Mouse (Mus musculus) brain, embryonic 18.5 days (tissue): ENCODE results near the gene Angptl6.
A peak's percentile ranks its signal among the peaks of the same experiment; 100 is the strongest.

Experiments
- DNase-seq: peaks from one replicate; pipeline ENCODE4 v3.0.0-alpha.2; 2012; ENCODE audit warnings: low read depth, low spot score

The Angptl6 gene

DNA sequence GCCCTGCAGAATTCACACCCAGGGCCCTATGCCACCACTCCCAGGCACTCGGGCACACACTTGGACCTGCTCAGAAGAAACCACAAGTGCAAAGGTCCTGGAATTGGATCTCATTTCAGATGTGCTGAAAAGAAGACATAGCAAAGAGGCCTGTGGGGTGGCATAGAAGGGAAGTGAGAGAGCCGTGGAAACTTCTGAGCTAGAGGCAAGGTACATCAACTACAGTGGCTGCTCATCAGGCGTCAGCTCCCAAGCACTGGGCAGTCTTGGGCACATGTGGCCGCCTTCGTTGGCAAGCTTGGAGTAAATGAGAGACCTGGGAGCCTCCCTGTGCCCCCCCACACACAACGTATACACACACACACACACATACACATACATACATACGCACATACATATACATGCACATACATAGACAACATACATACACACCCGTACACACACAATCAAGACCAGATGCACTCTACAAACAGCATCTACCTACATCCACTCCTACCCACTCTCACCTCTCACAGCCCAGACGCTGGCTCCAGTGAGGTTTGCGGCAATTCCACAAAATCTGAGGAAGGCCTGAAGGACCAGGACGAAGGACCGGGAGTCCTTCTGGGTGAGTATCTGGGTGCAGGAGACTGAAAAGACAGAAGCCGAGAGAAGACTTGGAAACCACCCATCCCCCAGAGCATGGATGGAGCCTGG is at the start of gene Angptl6:
Gene Angptl6 (minus strand): TSS at position 631 of the 696 bp plus-strand sequence.
- no peak for DNase-seq

DNA sequence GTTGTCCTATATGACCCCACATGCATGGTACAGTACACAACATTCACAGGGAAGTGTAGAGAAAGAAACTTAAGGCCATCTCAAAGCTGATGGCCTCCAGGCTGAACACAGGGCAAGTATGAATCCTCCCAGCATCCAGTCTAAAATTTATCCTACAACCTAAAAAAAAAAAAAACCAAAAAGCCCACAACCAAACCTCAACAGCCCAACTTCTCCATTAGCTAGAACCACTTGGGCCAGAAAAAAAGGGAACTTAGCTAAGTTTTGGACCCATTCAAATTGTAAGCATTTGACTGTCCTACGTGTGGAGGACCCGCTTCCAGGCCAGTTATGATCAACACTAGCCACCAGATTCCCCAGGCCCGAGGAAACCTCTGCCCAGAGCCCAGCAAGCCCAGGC is 43.7 kb upstream of the Angptl6 start:
- no peak for DNase-seq

DNA sequence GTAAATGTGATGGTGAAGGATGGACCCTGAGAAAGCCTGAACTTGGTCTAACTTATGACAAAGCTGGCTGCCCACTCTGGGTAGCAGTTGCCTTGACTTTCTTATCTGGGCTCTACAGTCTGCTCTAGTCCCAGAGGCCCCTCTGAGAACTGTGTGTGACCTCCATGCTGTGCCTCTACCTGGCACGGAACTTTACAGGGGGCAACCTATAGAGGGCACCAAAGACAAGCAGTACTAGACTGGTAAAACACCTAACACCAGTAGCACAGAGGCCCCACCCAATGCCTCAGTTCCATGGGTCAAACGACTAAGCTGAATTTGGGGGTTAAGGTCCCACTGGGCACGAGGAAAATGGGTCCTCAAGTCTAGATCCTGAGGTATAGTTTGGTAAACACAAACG is 36.6 kb upstream of the Angptl6 start:
- DNase-seq: no peak

DNA sequence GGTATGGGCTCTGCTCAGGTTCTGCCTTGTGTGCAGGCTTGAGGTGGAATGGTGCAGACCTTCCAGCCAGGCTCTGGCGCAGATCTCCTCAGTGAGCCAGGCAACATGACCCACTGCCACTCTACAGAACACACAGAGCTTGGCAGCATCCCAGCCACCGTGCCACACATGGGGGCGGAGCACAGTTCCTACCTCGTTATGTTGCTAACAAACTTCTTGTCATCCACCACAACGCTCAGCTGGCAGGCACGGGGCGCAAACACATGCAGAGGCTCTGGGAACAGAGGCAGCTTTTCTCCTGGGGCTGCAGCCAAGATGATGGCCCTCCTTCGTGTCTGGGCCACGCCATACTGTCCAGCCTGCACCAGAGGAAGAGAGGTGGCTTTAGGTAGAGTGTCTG is 30.4 kb upstream of the Angptl6 start:
- DNase-seq: no peak

DNA sequence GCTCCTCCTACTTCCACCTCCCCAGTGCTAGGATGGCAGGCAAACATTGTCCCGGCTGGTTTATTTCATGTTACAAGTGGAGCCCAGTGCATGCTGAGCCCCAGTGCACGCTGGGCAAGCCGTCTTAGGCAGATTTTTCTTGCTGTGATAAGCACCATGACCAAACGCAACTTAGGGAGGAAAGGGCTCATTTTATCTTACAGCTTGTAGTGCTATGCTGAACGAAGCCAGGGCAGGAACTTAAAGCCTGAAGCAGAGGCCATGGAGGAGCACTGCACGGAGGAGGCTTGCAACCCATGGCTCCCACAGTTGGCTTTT is 22.6 kb upstream of the Angptl6 start:
- DNase-seq: no peak

DNA sequence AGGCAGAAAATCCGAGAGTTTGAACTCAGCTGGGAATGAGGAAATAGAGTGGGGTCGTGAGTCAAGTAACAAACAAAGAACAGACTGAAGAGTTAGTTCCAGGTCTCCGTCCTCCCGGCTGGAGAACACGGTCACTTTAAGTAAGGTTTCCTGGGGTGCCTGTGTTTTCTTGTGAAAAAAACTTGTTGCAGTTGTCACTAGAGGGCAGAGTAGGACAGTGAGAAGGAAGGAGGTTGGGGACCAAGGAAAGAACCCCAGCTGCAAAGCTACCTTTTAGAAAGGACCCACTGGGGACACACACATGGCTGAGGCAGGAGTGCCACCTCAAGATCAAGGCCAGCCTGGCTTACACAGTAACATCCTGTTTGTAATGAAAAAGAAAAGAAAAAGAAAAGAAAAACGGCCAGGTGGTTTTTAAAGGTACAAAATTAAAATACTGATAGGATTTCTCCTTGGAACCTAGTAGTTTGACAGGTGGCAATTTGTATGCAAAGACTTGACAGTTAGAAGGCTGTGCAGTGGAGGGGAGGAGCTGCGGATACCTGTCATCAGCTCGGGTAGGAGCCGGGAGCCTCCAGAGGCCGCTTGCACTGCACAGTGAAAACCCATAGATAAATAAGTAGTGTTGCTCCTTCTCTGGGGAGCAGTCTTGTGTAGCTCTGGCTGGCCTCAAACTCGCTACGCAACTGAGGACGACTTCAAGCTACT is 22.1 kb upstream of the Angptl6 start:
- no peak for DNase-seq

DNA sequence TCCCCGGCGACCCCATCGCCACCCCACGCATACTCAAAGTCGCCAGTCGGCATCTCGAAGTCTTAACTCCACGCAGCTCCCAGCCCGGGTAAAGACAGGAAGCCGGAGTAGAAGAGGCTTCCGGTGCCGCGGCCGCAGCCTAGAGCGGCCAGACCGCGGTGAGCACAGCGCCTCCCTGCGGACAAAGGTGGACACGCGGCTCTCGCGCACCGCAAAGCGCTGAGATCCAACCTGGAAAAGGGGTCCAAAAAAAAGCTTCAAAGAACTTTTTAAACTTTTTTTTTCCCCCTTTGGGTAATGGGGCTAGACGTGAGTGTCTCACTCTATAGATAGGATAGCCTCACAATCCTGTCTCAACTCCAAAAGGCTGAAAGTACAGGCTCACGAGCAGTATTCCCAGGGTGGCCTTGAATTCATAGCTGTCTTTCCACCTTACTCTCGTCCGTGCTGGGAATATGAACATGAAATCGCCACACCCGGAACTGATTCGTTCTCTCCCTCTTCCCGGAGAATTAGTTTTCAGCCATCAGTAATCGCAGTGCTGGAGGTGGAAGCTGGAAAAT is 19.1 kb upstream of the Angptl6 start, which contains the start of gene Eif3g:
Gene Eif3g (minus strand): TSS at position 113 of the 563 bp plus-strand sequence.
- DNase-seq: peak; percentile 66

DNA sequence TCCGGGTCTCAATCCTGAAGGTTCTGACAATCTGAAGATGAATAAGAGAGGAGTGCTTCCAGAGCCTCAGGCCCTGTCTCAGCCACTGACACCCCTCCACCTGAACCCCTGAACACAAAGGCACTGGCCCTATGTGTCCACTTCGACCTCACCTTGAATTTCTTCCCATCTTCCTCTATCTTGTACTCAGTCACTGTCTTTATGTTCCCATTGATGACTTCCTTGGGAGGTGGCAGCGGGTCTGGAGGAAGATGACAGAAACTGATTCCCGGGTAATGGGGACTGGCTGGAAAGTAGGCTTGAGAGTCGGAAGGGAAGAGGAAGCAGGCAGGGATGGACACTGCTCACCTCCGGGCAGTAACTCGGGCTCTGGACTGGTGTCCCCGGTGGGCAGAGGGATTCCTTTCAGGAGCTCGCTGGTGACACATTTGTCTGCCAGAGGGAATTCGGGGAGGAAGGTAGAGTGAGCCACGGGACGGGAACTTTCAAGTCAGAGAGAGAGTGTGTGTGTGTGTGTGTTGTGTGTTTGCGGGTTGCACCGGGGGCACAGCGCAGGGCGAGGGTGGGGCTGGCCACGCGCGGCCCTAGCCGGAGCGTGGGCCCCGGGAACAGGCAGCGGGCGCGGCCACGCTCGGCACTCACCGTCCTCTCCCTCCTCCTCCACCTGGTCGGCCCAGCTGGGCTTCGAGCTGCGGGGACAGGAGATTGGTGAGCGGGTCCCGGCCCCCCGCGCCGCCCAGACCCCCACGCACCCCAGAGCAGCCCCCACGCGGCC is 18.4 kb upstream of the Angptl6 start:
- no peak for DNase-seq

DNA sequence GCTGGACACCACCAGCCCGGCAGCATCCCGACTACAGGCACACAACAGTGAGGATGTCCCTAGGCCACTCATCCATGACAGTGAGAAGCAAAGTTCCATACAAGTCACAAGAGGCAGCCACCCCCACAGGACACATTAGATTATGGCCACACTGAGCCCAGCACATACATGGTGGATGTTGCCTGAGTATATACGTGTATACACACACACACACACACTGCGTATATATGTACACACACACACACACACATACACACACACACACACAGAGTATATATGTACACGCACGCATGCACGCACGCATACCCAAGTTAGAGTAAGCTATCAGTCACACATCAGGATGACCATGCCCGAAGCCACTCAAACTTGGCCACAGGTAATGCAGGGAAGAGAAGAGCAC is 15.9 kb upstream of the Angptl6 start:
- DNase-seq: no peak

DNA sequence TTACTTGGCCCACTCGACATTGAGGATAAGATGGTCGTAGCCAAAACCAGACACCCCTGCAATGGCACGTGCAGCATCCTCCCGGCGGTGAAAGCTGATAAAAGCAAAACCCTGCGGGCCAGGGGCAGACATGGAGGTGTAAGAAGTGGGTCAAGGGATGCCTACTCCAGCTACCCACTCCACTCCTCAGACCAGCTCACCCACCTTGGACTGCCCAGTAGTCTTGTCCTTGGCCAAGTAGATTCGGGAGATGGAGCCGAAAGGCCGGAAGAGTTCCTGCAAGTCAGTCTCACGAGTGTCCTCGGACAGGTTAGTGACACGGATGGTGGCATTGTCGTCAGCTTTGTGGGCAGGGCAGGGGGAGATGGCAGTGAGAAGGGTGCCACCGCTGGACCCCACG is 15.1 kb upstream of the Angptl6 start:
- no peak for DNase-seq

DNA sequence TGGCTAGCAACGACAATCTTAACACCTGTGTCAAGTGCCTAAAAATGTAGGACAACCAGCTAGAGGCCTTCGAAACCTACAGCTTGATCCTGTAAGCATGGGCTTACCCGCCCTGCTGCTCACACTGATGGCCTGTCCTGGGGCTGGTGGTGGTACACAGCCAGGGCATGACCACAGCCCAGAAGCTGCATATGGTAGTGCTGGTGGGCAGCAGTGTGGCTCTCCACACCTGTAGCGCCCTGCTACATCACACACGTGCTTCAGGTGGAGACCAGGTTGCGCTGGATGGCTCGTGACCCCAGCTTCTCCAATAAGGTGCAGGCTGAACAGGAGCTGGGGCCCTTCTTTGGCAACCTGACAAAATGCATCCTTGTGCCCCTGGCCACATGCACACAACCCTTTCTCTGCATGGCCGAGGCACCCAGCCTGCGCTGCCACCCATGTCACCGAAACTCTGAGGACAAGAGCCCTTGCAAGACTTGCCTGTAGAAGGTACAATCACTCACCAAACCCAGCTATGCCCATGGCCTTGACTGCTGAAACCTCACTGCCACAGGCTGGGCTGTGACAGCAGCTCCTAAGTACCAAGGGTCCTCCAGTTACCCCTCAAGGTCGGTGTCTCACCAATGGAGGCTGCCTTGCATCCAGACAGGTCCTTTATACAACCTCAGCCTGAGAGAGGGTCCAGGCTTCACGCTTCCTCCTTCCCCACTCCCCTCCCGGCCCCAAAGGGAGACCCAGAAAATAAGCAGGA is 14.2 kb upstream of the Angptl6 start:
- no peak for DNase-seq

DNA sequence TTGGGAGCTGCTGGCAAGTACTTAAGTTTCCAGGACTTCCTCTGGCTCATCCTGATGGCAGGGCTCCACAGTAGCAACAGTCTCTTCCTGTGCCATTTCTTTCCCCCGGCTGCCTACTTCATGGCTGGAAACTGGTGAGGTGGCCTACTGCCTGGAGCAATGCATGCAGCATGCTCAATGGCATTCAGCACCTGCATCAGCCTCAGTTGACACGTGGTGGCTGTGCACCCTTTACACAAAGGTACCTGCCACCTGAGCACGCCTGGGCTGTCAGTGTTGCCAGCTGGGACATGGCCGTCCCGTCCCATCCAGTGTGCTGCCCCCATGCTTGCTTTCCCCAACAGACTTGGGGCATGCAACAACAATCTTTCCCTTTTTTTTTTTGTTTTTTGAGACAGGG is 13.5 kb upstream of the Angptl6 start:
- DNase-seq: no peak

DNA sequence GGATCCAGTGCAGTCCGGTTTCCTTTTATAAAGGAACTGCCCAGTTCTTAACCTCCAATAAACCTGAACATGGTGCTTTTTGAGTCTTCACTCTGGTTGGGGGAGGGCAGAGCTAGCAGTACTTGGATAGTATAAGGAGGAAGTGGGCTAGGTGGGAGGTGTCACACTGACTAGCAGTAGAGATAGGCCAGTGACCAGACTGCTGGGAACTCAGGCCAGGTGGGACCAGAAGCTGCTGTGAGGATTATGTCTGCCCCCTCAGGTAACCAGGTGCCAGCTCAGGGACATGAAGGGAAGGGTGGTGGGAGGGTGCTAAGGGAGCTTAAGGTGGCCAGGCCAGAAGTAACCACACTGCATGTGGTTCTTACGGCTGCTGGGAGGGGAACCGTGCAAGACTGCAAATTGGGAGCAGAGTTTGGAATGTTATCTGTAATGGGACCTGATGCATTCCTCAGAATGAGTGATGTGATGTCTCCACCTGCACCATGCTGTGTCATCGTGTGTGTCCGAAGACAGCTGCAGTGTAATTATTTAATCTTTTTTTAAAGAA is 12.7 kb upstream of the Angptl6 start:
- DNase-seq: no peak

DNA sequence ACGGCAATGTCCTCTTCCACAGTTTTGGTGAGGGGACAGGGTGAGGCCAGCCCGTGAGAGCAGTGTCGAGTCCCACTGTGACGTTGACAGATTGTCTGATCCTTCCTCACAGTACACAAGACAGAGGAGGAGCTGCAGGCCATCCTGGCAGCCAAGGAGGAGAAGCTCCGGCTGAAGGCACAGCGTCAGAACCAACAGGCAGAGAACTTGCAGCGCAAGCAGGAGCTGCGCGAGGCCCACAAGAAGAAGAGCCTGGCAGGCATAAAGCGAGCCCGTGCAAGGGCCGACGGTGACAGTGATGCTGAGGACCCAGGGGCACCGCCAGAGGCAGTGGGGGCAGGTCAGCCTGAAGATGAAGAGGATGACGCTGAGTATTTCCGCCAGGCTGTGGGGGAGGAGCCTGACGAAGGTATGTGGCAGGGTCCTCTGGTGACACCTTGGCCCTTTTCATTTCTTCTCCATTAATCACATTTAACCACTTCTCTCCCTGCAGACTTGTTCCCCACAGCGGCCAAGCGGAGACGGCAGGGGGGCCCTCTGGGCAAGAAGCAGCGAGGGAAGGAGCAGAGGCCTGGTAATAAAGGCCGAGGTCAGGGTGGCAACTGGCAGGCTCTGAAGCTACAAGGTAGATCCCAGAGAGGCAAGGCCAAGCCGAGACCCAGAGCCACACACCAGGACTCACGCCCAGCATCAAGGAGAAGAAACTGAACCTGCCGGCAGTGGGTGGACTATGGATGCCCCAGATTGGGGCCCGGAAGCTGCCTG is 12.0 kb upstream of the Angptl6 start:
- DNase-seq: no peak

DNA sequence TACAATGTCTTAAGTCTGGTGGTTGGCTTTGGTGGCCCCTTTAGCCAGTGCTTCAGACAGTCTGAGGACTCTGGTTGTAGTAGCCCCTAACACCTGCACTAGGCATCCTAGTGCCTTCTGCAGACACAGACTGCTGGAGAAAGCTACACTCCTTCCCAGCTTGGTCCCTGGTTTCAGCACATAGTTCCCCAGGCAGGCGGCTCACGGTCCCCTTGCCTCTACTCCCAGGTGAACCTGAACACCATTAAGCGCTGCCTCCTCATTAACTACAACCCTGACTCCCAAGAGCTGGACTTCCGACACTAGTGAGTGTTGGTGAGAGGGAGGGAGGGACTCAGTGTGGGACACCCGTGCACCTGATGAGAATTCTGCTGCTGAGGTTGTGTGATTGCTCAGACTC is 10.9 kb upstream of the Angptl6 start:
- DNase-seq: no peak

DNA sequence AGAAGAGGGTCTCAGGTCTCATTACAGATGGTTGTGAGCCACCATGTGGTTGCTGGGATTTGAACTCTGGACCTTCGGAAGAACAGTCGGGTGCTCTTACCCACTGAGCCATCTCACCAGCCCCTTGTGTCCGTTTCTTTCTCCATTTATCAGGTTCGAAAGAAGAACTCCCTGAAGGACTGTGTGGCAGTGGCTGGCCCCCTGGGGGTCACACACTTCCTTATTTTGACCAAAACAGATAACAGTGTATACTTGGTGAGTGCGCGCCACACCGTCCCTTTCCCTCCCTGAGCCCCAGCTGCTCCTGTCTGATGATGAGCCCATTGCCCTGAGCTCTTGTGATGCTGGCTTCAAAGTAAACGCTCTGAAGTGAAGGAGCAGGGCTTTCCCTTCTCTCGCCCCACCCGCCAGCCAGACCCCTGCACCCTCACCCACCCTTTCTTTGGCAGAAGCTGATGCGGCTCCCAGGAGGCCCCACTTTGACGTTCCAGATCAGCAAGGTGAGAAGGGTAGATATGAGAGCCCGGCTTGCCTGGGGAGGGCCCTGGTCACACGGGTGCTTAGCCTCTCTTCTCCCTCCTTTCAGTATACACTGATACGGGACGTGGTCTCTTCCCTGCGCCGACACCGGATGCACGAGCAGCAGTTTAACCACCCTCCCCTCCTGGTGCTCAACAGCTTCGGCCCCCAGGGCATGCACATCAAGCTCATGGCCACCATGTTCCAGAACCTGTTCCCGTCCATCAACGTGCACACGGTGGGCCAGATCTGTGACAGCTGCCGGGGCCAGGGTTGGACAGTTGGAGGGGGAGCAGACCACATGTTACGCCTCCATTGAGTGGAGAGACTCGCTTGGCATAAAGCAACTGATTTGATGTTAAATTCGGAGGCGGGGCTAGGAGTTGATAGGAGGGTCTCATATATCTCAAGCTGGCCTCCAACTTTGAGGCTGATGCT is 9.9 kb upstream of the Angptl6 start:
- DNase-seq: no peak

DNA sequence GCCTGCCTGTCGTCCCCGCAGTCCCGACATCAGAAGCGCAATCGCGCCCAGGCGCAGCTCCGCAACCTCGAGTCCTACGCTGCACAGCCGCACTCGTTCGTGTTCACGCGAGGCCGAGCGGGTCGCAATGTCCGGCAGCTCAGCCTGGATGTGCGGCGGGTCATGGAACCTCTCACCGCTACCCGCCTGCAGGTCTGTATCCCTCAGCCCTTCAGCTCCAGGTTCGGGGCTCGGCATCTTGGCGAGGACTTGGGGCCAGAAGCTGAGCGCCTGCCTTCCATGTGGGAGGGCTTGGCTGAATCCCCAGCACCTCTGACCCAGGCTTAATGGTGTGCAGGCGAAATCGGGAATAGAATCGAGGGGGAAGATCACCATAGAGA is 8.8 kb upstream of the Angptl6 start:
- DNase-seq: no peak

DNA sequence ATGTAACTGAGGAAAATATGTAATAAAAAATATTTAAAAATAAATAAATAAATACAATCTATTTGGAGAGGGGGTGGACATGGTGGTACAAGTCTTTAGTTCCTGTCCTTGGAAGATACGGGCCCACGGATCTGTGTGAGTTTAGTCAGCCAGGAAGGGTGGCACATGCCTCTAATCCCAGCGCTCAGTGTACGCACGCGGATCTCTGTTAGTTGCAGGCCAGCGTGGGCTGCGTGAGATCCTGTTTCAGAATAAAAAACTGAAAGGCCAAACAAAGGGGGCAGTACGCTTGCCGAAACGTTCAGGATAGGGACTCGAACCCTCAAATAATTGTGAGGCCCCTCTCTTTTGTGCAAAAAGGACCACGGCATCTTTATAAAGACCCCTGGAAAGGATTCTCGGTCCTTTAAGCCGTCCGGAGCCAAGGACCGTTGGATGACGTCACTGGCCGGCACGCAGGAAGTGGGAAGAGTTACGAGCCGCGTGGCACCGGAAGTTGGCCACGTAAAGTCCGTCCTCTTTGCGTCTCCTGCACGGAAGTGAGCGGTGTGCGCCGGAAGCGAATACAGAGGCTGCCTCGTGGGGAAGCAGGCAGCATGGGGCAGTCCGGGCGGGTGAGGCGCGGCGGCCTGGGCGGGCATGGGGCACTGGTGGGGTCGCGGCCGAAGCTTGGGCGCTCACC is 8.3 kb upstream of the Angptl6 start, which contains the start of gene Ppan:
Gene Ppan (plus strand): TSS at position 472 of the 682 bp plus-strand sequence.
- peak; percentile 94 for DNase-seq

DNA sequence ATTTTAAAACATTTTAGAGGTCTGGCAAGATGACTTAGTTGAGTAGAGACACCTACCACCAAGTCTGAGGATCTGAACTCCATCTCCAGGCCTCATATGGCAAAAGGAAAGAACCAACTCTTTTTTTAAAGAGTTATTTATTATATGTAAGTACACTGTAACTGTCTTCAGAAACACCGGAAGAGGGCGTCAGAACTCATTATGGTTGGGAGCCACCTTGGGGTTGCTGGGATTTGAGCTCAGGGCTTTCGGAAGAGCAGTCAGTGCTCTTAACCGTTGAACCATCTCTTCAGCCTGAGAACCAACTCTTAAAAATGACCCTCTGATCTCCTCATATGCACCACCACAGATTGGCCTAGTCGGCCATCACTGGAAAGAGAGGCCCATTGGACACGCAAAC is 7.7 kb upstream of the Angptl6 start:
- no peak for DNase-seq
